Mouse (Mus musculus): ENCODE data around the gene Rbfox3.

GRCm38 (mm10) chr11:118469509-118470160 lies 441.8 kb downstream of the Rbfox3 start:
- TF ChIP-seq CTCF (IDR thresholded peaks at IDR 0.05; ENCODE audit: low read depth), result no peak
- TF ChIP-seq EP300 (optimal IDR thresholded peaks at IDR 0.05), result no peak

Measured in stomach, postnatal 0 days (tissue).